Mouse (Mus musculus) liver, postnatal 0 days (tissue): Measurements from ENCODE around the gene Susd1.

Experiments used
- CTCF ChIP-seq: sonication (generic); IDR thresholded peaks from 2 replicates; pipeline ENCODE4 v1.5.1; 2016; ENCODE audit warnings: antibody characterized with exemption, low read depth
- EP300 ChIP-seq: IDR thresholded peaks from 2 replicates; pipeline ENCODE4 v1.6.1; 2016; ENCODE audit warnings: antibody characterized with exemption, low read depth, mild to moderate bottlenecking

- TF ChIP-seq CTCF, result no peak
- no peak for TF ChIP-seq EP300
These were observed 100.9 kb downstream of the Susd1 start for GRCm38 (mm10) chr4:59337533-59337885.
